Mouse (Mus musculus) yolk sac, embryonic 10.5 days (tissue): ENCODE measurements around the gene Peli2.
A peak's percentile ranks its signal among the peaks of the same experiment; 100 is the strongest.

Experiments
- DNase-seq: peaks from one replicate; pipeline ENCODE4 v3.0.0-alpha.2; 2017; ENCODE audit warnings: low spot score

Gene Peli2

GRCm38 (mm10) chr14:48151554-48151953 is 30.9 kb downstream of the Peli2 start:
- DNase-seq: no peak

GRCm38 (mm10) chr14:48153064-48153463 is 32.4 kb downstream of the Peli2 start:
- no peak for DNase-seq

DNA sequence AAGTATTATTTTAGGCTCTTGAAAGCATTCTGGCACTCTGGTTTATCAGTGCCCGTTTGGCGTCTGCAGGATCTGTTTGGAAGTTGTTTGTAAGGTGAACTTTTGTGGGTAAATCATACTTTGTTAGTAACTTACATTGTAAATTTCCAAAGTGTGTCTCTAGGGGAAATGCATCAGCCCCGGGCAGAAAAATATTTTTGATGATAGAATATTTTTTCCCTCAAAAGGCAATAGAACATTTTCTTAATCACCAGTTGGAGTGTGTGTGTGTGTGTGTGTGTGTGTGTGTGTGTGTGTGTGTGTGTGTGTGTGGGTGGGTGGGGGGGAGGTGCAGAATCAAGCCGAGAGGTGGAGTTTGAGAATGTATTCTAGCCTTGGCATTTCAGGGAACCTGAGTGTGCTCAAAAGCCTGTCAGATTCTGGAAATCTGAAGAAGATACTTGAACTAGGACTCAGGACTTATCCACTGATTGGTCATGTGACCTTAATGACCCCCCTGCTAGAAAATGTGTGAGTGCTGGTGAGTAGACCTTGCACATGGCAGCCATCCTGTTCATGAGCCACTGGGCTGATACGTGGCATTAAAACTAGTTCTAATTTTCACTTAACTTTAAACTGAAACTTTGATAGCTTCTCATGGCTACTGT is 33.4 kb downstream of the Peli2 start:
- no peak for DNase-seq

GRCm38 (mm10) chr14:48154641-48155040 is 34.0 kb downstream of the Peli2 start:
- no peak for DNase-seq

GRCm38 (mm10) chr14:48155153-48155552 is 34.5 kb downstream of the Peli2 start:
- no peak for DNase-seq

GRCm38 (mm10) chr14:48157085-48157484 is 36.5 kb downstream of the Peli2 start:
- DNase-seq: no peak

- DNase-seq: no peak
These were observed 37.2 kb downstream of the Peli2 start for GRCm38 (mm10) chr14:48157835-48158234.

GRCm38 (mm10) chr14:48159401-48159800 is 38.8 kb downstream of the Peli2 start:
- no peak for DNase-seq

DNA sequence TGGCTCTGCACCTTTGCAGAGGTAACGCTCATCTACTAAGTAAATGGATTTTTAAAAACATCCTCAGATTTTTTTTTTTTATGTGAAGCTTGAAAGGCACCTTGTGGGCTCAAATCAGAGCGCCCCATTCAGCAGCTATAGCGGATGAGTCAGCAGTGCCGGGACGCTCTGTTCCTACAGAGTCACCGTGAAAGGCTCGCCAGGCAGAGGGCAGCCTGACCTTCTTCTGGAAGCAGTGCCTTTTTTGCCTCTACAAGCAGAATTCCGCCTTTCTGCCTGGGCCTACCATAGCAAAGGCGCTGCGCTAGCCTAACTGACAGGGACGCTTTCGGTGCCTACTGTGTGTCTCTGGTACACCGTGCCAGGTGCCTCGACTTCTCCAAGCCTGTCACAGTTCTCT is 41.8 kb downstream of the Peli2 start:
- no peak for DNase-seq

GRCm38 (mm10) chr14:48164917-48165316 is 44.3 kb downstream of the Peli2 start:
- DNase-seq: no peak

- no peak for DNase-seq
These were observed 45.8 kb downstream of the Peli2 start for GRCm38 (mm10) chr14:48166396-48166795.

DNA sequence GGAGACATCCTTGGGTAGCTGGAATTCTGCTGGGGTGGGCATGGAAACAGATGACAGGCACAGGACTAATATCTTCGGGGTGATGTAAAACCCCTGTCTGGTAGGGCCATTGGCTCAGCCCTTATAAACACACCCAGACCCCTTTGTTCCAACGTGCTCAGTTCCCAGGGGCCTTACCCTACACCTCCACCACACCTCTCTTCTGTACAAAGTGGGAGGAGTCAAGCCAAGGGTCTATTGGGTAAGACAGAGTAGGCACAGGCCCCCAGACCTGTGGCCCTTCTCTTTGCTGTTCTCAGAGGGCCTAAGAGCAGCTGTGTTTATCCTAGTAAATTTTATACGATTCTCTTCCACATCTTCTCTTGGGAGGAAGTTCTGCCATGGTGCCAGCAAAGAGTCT is 46.4 kb downstream of the Peli2 start:
- DNase-seq: no peak

- no peak for DNase-seq
These were observed 47.5 kb downstream of the Peli2 start for GRCm38 (mm10) chr14:48168116-48168515.

- DNase-seq: peak; percentile 45
These were observed 49.3 kb downstream of the Peli2 start for GRCm38 (mm10) chr14:48169970-48170369.

DNA sequence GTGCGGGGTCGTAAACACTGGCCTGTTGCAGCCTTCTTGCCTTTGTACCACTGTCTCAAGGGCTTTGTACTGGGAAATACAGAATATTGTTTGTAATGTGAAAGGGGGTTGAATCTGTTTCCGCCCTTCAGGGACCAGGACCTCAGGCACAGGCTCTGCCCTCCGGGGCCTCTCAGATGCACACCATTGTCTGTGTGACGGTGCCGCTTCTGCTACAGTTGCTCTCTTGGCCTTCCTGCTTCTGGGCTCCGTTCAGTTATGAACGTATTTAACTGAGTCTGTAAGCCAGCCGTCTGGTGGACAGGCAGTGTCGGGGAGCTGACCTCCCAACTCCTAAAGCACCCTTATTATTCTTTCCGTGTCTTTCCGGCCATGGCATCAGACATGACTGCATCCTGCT is 50.6 kb downstream of the Peli2 start:
- DNase-seq: no peak

GRCm38 (mm10) chr14:48172026-48172425 is 51.4 kb downstream of the Peli2 start:
- DNase-seq: no peak

GRCm38 (mm10) chr14:48172876-48173275 is 52.3 kb downstream of the Peli2 start:
- DNase-seq: no peak

DNA sequence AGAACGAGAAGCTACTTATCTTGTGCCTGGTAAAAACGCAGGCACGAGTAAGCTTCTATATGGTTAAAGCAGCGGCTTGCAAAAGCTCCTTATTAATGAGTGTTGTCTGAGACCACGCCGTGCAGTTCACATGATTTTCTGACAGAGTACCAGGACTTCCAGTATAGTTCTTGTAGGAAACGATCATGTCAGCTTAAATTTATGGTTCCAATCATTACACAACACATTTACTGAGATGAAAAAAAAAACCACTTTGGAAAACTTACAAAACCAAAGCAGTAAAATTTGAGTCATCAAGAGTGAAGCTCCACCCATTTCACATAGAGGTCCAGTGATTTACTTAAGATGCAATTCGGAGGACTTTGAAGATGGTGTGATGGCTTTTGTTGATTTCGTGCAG is 53.2 kb downstream of the Peli2 start:
- no peak for DNase-seq

- no peak for DNase-seq
These were observed 53.7 kb downstream of the Peli2 start for GRCm38 (mm10) chr14:48174356-48174755.

- DNase-seq: no peak
These were observed 54.5 kb downstream of the Peli2 start for GRCm38 (mm10) chr14:48175115-48175514.

GRCm38 (mm10) chr14:48178304-48178995 is 57.8 kb downstream of the Peli2 start:
- peak; percentile 35 for DNase-seq

DNA sequence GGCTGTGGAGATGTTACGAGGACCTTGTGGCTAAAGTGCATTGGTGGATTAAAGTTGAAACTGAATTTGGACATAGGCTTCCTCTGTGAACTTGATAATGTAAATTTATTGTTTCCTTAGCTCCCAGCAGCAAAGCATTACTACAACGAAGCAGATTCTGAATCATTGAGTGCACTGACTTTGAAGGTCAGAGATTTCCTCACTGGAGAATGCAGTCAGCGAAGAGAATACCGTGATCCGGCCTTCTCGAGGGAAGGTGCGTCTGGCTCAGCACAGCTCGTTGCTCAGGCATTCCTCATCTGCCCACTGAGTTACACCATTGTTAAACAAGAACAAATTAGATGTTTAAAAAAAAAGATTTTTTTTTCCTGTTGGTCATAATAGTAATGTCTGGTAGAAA is 58.4 kb downstream of the Peli2 start:
- DNase-seq: no peak

DNA sequence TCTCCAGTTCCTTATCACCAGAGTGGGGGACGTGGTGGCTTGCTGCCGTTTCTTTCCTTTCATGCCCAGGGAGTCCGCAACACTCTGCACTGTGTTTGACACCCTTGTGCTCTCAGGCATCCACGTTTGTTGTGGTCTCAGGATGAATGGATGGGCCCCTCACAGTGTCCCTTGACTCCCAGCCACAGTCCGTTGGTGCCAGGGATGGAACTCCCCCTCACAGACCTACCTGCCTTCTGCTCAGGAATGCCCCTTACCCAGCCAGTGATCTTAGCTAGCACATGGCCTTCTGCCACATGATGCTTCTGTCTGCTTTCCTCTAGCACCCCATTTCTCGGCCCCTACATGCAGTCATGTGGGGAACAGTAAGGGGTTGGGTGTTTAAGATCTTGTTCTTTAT is 65.7 kb downstream of the Peli2 start:
- no peak for DNase-seq

GRCm38 (mm10) chr14:48187100-48187499 is 66.5 kb downstream of the Peli2 start:
- DNase-seq: no peak
